Mouse (Mus musculus) hindbrain, embryonic 10.5 days (tissue): ENCODE results near the gene Pnkd. TPM values are rescaled to one million over a fixed set of nuclear protein-coding genes. Genes with fewer than 3 reads are reported as not detected.
"Not testable (repeated sequence)": the region's sequence is repeated elsewhere in the genome, so short reads cannot be mapped to it uniquely, and the experiment has no call there.

ENCODE experiments used
- DNase-seq: peaks from one replicate; pipeline ENCODE4 v3.0.0-alpha.2; 2017; ENCODE audit warnings: low spot score
- H3K27ac ChIP-seq: fragments of 300-500 bp; sonication (generic); 2 replicates; pipeline ENCODE4 v1.5.1; 2016; ENCODE audit warnings: mild to moderate bottlenecking, moderate library complexity
- H3K27me3 ChIP-seq: fragments of 300-500 bp; sonication (generic); 2 replicates; pipeline ENCODE4 v1.6.1; 2016; ENCODE audit warnings: mild to moderate bottlenecking; ENCODE audit not compliant: poor library complexity, insufficient read depth, severe bottlenecking
- H3K36me3 ChIP-seq: fragments of 300-500 bp; sonication (generic); 2 replicates; pipeline ENCODE4 v1.6.1; 2016; ENCODE audit warnings: mild to moderate bottlenecking, moderate library complexity
- H3K4me1 ChIP-seq: fragments of 300-500 bp; sonication (generic); replicated peaks from 2 replicates; pipeline ENCODE4 v1.6.1; 2016; ENCODE audit warnings: mild to moderate bottlenecking
- H3K4me3 ChIP-seq: fragments of 300-500 bp; sonication (generic); 2 replicates; pipeline ENCODE4 v1.5.1; 2016; ENCODE audit warnings: mild to moderate bottlenecking, moderate library complexity
- H3K9me3 ChIP-seq: fragments of 300-500 bp; sonication (generic); 2 replicates; pipeline ENCODE4 v1.6.1; 2016; ENCODE audit warnings: mild to moderate bottlenecking, moderate library complexity
- WGBS: fragments of 180-500 bp; shearing (Covaris S2); methylation state at CpG from one replicate; pipeline ENCODE4 v1.1.7; 2016; 5-methylcytosine and 5-hydroxymethylcytosine counted together
- polyA plus RNA-seq: library from polyadenylated mRNA; unstranded; fragments of >200 nt; fragmentation: Nextera tagmentation; extraction: Ambion mirVana; gene quantifications from 2 replicates; pipeline ENCODE4 v1.2.1, GENCODE M21; 2016

The Pnkd gene
- polyA plus RNA-seq, 1 experiment from 2014 or later = 120 TPM

- no peak for DNase-seq
- Histone ChIP-seq H3K36me3 (peaks cover 30% of the 10 kb centered on the region), H3K4me1 (peaks cover 55% of the 10 kb centered on the region), H3K27me3 (peaks cover 25% of the 10 kb centered on the region), H3K9me3 (no peaks in the 10 kb centered on the region), H3K27ac (peak overlapping the region; percentile 99), H3K4me3 (peak overlapping the region; percentile 97)
- WGBS = 53% methylated on average over 7 of the region's 7 CpGs
Observed at GRCm38 (mm10) chr1:74393010-74393409, 108.3 kb downstream of the Pnkd start.

- H3K9me3 ChIP-seq = no peaks in the 10 kb centered on the region
- H3K36me3 ChIP-seq = peaks cover 30% of the 10 kb centered on the region
- H3K27me3 ChIP-seq = peaks cover 21% of the 10 kb centered on the region
- H3K27ac ChIP-seq = peak overlapping the region; percentile 99; the same call in 1 of the 2 replicates
- H3K4me3 ChIP-seq = peak overlapping the region; percentile 97; the same call in 1 of the 2 replicates
- WGBS = 94% methylated on average over 9 of the region's 9 CpGs
- peaks cover 58% of the 10 kb centered on the region for H3K4me1 ChIP-seq
- DNase-seq = no peak
Observed at GRCm38 (mm10) chr1:74393697-74394096, 109.0 kb downstream of the Pnkd start.

- Histone ChIP-seq H3K27me3 (peaks cover 15% of the 10 kb centered on the region), H3K4me3 (0 out of 2 replicates have a peak overlapping the region, but pooled peaks have one; percentile 1), H3K9me3 (no peaks in the 10 kb centered on the region), H3K27ac (no peak overlapping the region), H3K4me1 (peaks cover 58% of the 10 kb centered on the region), H3K36me3 (peaks cover 30% of the 10 kb centered on the region)
- no peak for DNase-seq
- WGBS = 94% methylated on average over 9 of the region's 9 CpGs
Observed at GRCm38 (mm10) chr1:74394311-74394710, 109.6 kb downstream of the Pnkd start.

GRCm38 (mm10) chr1:74394858-74395257 lies 110.1 kb downstream of the Pnkd start:
- Histone ChIP-seq H3K4me1 (peaks cover 52% of the 10 kb centered on the region), H3K4me3 (no peak overlapping the region), H3K36me3 (peaks cover 30% of the 10 kb centered on the region), H3K27me3 (peaks cover 9% of the 10 kb centered on the region), H3K27ac (no peak overlapping the region), H3K9me3 (no peaks in the 10 kb centered on the region)
- 92% methylated on average over 15 of the region's 15 CpGs for WGBS
- DNase-seq = no peak

- 87% methylated on average over 13 of the region's 13 CpGs for WGBS
- no peaks in the 10 kb centered on the region for H3K9me3 ChIP-seq
- no peak for DNase-seq
- peaks cover 30% of the 10 kb centered on the region for H3K36me3 ChIP-seq
- no peak overlapping the region for H3K4me3 ChIP-seq
- H3K27me3 ChIP-seq = peaks cover 5% of the 10 kb centered on the region
- peaks cover 48% of the 10 kb centered on the region for H3K4me1 ChIP-seq
- no peak overlapping the region for H3K27ac ChIP-seq
Observed at GRCm38 (mm10) chr1:74395290-74395689, 110.6 kb downstream of the Pnkd start.

- Histone ChIP-seq H3K4me3 (peak overlapping the region; percentile 60), H3K36me3 (peaks cover 30% of the 10 kb centered on the region), H3K4me1 (peaks cover 40% of the 10 kb centered on the region), H3K27ac (peak overlapping the region; percentile 88)
- not testable (repeated sequence) for H3K27me3 ChIP-seq, H3K9me3 ChIP-seq, DNase-seq
- WGBS = 8% methylated on average over 12 of the region's 12 CpGs
Observed at GRCm38 (mm10) chr1:74396456-74397222, 111.9 kb downstream of the Pnkd start.

GRCm38 (mm10) chr1:74397268-74397918 lies 112.7 kb downstream of the Pnkd start:
- peak overlapping the region; percentile 88 for H3K27ac ChIP-seq
- DNase-seq = peak; percentile 98
- H3K9me3 ChIP-seq = no peaks in the 10 kb centered on the region
- under 1% methylated on average over 41 of the region's 41 CpGs for WGBS
- peak overlapping the region; percentile 60 for H3K4me3 ChIP-seq
- H3K4me1 ChIP-seq = peaks cover 34% of the 10 kb centered on the region
- no peaks in the 10 kb centered on the region; the same call in 1 of the 2 replicates for H3K27me3 ChIP-seq
- H3K36me3 ChIP-seq = peaks cover 30% of the 10 kb centered on the region

- H3K27ac ChIP-seq = peak overlapping the region; percentile 88
- H3K27me3 ChIP-seq = no peaks in the 10 kb centered on the region; the same call in 1 of the 2 replicates
- H3K9me3 ChIP-seq = no peaks in the 10 kb centered on the region
- H3K4me1 ChIP-seq = peaks cover 28% of the 10 kb centered on the region
- H3K4me3 ChIP-seq = peak overlapping the region; percentile 60
- peaks cover 29% of the 10 kb centered on the region for H3K36me3 ChIP-seq
- WGBS = 8% methylated on average over 11 of the region's 11 CpGs
- peak; percentile 78 for DNase-seq
Observed at GRCm38 (mm10) chr1:74397919-74398451, 113.3 kb downstream of the Pnkd start.

- H3K27me3 ChIP-seq = no peaks in the 10 kb centered on the region
- no peaks in the 10 kb centered on the region for H3K9me3 ChIP-seq
- WGBS = 87% methylated on average over 3 of the region's 3 CpGs
- no peak for DNase-seq
- H3K36me3 ChIP-seq = peaks cover 4% of the 10 kb centered on the region; the same call in 1 of the 2 replicates
- no peak overlapping the region for H3K27ac ChIP-seq
- H3K4me3 ChIP-seq = no peak overlapping the region
- H3K4me1 ChIP-seq = peaks cover 19% of the 10 kb centered on the region
Observed at GRCm38 (mm10) chr1:74400531-74400930, 115.8 kb downstream of the Pnkd start.

GRCm38 (mm10) chr1:74401015-74401702 lies 116.4 kb downstream of the Pnkd start:
- WGBS = 56% methylated on average over 16 of the region's 16 CpGs
- H3K36me3 ChIP-seq = no peaks in the 10 kb centered on the region
- H3K4me3 ChIP-seq = no peak overlapping the region
- H3K27me3 ChIP-seq = no peaks in the 10 kb centered on the region
- H3K9me3 ChIP-seq = no peaks in the 10 kb centered on the region
- H3K27ac ChIP-seq = no peak overlapping the region
- H3K4me1 ChIP-seq = peaks cover 19% of the 10 kb centered on the region
- DNase-seq = no peak
